ENCODE assay signal across 8 mouse cellular contexts in the genomic region with DNA sequence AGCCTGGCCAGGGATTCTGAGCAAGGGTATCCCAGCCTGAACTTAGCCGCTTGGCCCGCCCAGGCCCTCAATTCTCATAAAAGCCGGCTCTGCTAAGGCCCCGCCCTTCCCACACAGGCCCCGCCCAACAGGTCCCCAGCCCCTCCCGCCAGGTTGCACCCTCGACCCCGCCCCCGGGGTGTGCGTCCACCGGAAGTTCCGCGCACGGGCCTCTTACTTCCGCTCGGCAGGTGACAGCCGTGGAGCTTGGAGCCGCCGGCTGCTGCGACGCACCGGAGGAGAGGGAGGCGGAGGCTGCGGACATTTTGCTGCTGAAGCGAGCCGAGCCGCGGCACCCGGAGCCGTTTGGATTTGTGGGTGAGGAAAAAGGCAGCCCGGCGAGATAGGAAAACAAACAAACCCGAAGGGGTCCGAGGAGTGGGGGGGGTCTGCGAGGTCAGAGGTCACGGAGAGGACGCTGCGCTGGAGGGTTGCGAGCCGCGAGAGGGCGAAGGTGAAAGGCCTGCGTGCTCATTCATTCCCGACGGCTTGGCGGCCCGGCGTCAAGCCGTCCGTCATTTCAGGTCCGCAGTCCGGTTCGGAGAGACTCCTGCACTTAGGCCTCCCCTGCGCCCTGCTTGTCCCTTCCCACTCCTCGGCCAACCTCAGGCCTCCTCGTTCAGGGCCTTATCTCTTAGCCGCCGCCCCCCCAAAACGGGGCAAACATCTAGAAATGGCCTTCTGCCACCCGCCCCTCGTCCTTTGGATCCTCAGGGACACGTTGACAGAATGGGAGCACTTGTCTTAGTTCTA. TPM values are rescaled to one million over a fixed set of nuclear protein-coding genes. Genes with fewer than 3 reads are reported as not detected.
A peak's percentile ranks its signal among the peaks of the same experiment; 100 is the strongest.
DNase-seq lines count a peak whose midpoint lies in the region; ATAC-seq lines count a peak whose summit lies in the region.

A gene (plus strand): TSS at position 130 of the 792 bp plus-strand sequence.

- peak within 1 kb of the TSS; percentile 84 for H3K9ac ChIP-seq in heart, embryonic 14.5 days (ENCODE audit: low read length)
- H3K9ac ChIP-seq in liver, embryonic 12.5 days = peak within 1 kb of the TSS; percentile 89

- peaks cover 22% of the 10 kb centered on the region for H3K4me1 ChIP-seq in forebrain, embryonic 10.5 days
- peaks cover 14 to 22% of the 10 kb centered on the region in 2 experiments for H3K4me1 ChIP-seq in heart, embryonic 14.5 days (ENCODE audit: control insufficient read depth in 2 of 2, insufficient read depth in 2 of 2, low read length in 2 of 2)
- H3K4me1 ChIP-seq in liver, embryonic 12.5 days = peaks cover 81% of the 10 kb centered on the region

- peak; percentile 94 to 95 for DNase-seq in CD8-positive naive resting alpha-beta T cell, adult 2 months (ENCODE audit: low read depth in 2 of 2, low spot score in 2 of 2)
- peak; percentile 84 for DNase-seq in c-Kit-positive CD71-negative TER-119-negative erythroid progenitor cells, embryonic 14.5 days (ENCODE audit: low read depth)
- peak; percentile 96 for DNase-seq in forebrain, embryonic 10.5 days (ENCODE audit: extremely low spot score, low spot score)
- peak; percentile 95 for DNase-seq in kidney, postnatal 14 days
- peak; percentile 95 for DNase-seq in naive thymus-derived CD4-positive, alpha-beta T cell, adult 2 months (ENCODE audit: low read depth)
- DNase-seq in splenic B cell, adult 2 months (ENCODE audit: low read depth, low spot score) = peak; percentile 96

- H3K4me3 ChIP-seq in forebrain, embryonic 10.5 days = peak within 1 kb of the TSS; percentile 86
- H3K4me3 ChIP-seq in heart, embryonic 14.5 days (ENCODE audit: control insufficient read depth in 1 of 2, insufficient read depth in 1 of 2, low read depth in 1 of 2, low read length in 2 of 2) = peak within 1 kb of the TSS; percentile 56 to 82
- H3K4me3 ChIP-seq in liver, embryonic 12.5 days = peak within 1 kb of the TSS; percentile 84

- peak within 1 kb of the TSS; percentile 95 for H3K4me2 ChIP-seq in heart, embryonic 14.5 days (ENCODE audit: low read length)
- H3K4me2 ChIP-seq in liver, embryonic 12.5 days = peak within 1 kb of the TSS; percentile 90

- ATAC-seq in heart, embryonic 14.5 days (ENCODE audit: insufficient number of reproducible peaks, insufficient read depth, low FRiP score, low read depth) = peak; percentile 86
- ATAC-seq in liver, embryonic 12.5 days = peak; percentile 94

- H3K9me3 ChIP-seq in forebrain, embryonic 10.5 days = no peaks in the 10 kb centered on the region
- H3K9me3 ChIP-seq in heart, embryonic 14.5 days (ENCODE audit: control insufficient read depth, low read length) = no peaks in the 10 kb centered on the region
- H3K9me3 ChIP-seq in liver, embryonic 12.5 days (replicated peaks) = no peaks in the 10 kb centered on the region

- H3K36me3 ChIP-seq in forebrain, embryonic 10.5 days (replicated peaks) = peaks cover 15% of the 10 kb centered on the region; the same call in 1 of the 2 replicates
- H3K36me3 ChIP-seq in heart, embryonic 14.5 days (ENCODE audit: control insufficient read depth, insufficient read depth, low read length) = peaks cover 9% of the 10 kb centered on the region; the same call in 1 of the 2 replicates
- H3K36me3 ChIP-seq in liver, embryonic 12.5 days = peaks cover 37% of the 10 kb centered on the region
- no peaks in the 10 kb centered on the region for H3K36me3 ChIP-seq in splenic B cell, adult 2 months (ENCODE audit: control insufficient read depth, insufficient read depth, low read length, poor library complexity, severe bottlenecking)

- peak within 1 kb of the TSS; percentile 83 for H3K27ac ChIP-seq in forebrain, embryonic 10.5 days
- H3K27ac ChIP-seq in heart, embryonic 14.5 days (replicated peaks in 1 of 2; ENCODE audit: control insufficient read depth in 1 of 2, insufficient read depth in 1 of 2, low read depth in 2 of 2, low read length in 2 of 2) = peak within 1 kb of the TSS in 1 of 2 experiments; percentile 25; a peak in 1 of 4 replicates
- H3K27ac ChIP-seq in liver, embryonic 12.5 days = peak within 1 kb of the TSS; percentile 88

- no peaks in the 10 kb centered on the region for H3K27me3 ChIP-seq in forebrain, embryonic 10.5 days (ENCODE audit: poor library complexity, severe bottlenecking)
- H3K27me3 ChIP-seq in heart, embryonic 14.5 days (ENCODE audit: control insufficient read depth, insufficient read depth, low read length) = no peaks in the 10 kb centered on the region
- no peaks in the 10 kb centered on the region for H3K27me3 ChIP-seq in liver, embryonic 12.5 days (replicated peaks)
- no peaks in the 10 kb centered on the region for H3K27me3 ChIP-seq in splenic B cell, adult 2 months (ENCODE audit: control insufficient read depth, insufficient read depth, low read length, poor library complexity, severe bottlenecking)

- WGBS in forebrain, embryonic 10.5 days = under 1% methylated on average over 62 of the region's 62 CpGs
- 1% methylated on average over 62 of the region's 62 CpGs for WGBS in heart, embryonic 14.5 days
- WGBS in liver, embryonic 12.5 days (ENCODE audit: insufficient replicate concordance) = under 1% methylated on average over 62 of the region's 62 CpGs

RNA-seq across cellular contexts. Expression of the gene that starts here (rescaled TPM):
- 61.5 and 64.3 TPM in 2 replicates for polyA plus RNA-seq in forebrain, embryonic 10.5 days (2016; fragmentation: Nextera tagmentation; extraction: Ambion mirVana)
- polyA plus RNA-seq in heart, embryonic 14.5 days (2014; fragmentation: Nextera tagmentation; extraction: Ambion mirVana) = 40.7 and 45.0 TPM in 2 replicates
- 110 TPM in 2 replicates for polyA plus RNA-seq in liver, embryonic 12.5 days (2016; fragmentation: Nextera tagmentation; extraction: Ambion mirVana)
